Mouse (Mus musculus) kidney, postnatal 0 days (tissue): ENCODE results near the gene Rin2. TPM values are rescaled to one million over a fixed set of nuclear protein-coding genes. Genes with fewer than 3 reads are reported as not detected.
"Not testable (repeated sequence)": the region's sequence is repeated elsewhere in the genome, so short reads cannot be mapped to it uniquely, and the experiment has no call there.

Experiments used
- ATAC-seq: fragments of 200-750 bp; cut with Nextera tagmentation; replicated peaks from 2 replicates; pipeline ENCODE4 v1.8.0; 2017; ENCODE audit warnings: low read depth, moderate number of reproducible peaks, moderate TSS enrichment, moderate library complexity; ENCODE audit not compliant: low FRiP score
- DNase-seq: peaks from one replicate; pipeline ENCODE4 v3.0.0-alpha.2; 2016; ENCODE audit warnings: low spot score
- H3K27ac ChIP-seq: fragments of 300-500 bp; sonication (generic); 2 replicates; pipeline ENCODE4 v1.5.1; 2014; ENCODE audit warnings: mild to moderate bottlenecking
- H3K27me3 ChIP-seq: fragments of 300-500 bp; sonication (generic); 2 replicates; pipeline ENCODE4 v1.6.1; 2014; ENCODE audit warnings: low read length, mixed read lengths; ENCODE audit not compliant: insufficient read depth
- H3K36me3 ChIP-seq: fragments of 300-500 bp; sonication (generic); 2 replicates; pipeline ENCODE4 v1.6.1; 2014; ENCODE audit warnings: low read length, mixed read lengths; ENCODE audit not compliant: insufficient read depth
- H3K4me1 ChIP-seq: fragments of 300-500 bp; sonication (generic); replicated peaks from 2 replicates; pipeline ENCODE4 v1.6.1; 2014; ENCODE audit warnings: antibody characterized with exemption, low read length, mixed read lengths; ENCODE audit not compliant: insufficient read depth
- H3K4me2 ChIP-seq: fragments of 300-500 bp; sonication (generic); 2 replicates; pipeline ENCODE4 v1.6.1; 2014; ENCODE audit warnings: mild to moderate bottlenecking, low read length, moderate library complexity, mixed read lengths
- H3K4me3 ChIP-seq: fragments of 300-500 bp; sonication (generic); replicated peaks from 2 replicates; pipeline ENCODE4 v1.5.1; 2014; ENCODE audit warnings: low read depth, low read length
- H3K9ac ChIP-seq: fragments of 300-500 bp; sonication (generic); 2 replicates; pipeline ENCODE4 v1.6.1; 2014; ENCODE audit warnings: low read depth, low read length
- H3K9me3 ChIP-seq: fragments of 300-500 bp; sonication (generic); replicated peaks from 2 replicates; pipeline ENCODE4 v1.6.1; 2016; ENCODE audit warnings: low read length, inconsistent platforms, mixed read lengths
- CTCF ChIP-seq: IDR thresholded peaks from 2 replicates; pipeline ENCODE4 v1.5.1; 2016; ENCODE audit warnings: antibody characterized with exemption, low read depth, mild to moderate bottlenecking, moderate library complexity
- WGBS: fragments of 180-500 bp; shearing (Covaris S2); extraction: QIAGEN DNeasy Blood & Tissue Kit; methylation state at CpG from one replicate; pipeline ENCODE4 v1.1.7; 2014; 5-methylcytosine and 5-hydroxymethylcytosine counted together
- polyA plus RNA-seq: library from polyadenylated mRNA; unstranded; fragments of >200 nt; fragmentation: Nextera tagmentation; extraction: Ambion mirVana; gene quantifications from 2 replicates; pipeline ENCODE4 v1.2.1, GENCODE M21; 2015

Gene Rin2
- polyA plus RNA-seq, 1 experiment from 2014 or later, result 23.8 TPM

- H3K36me3 ChIP-seq, H3K4me3 ChIP-seq, H3K27ac ChIP-seq, H3K4me2 ChIP-seq, ATAC-seq, H3K4me1 ChIP-seq, H3K9me3 ChIP-seq, H3K27me3 ChIP-seq, H3K9ac ChIP-seq, DNase-seq: not testable (repeated sequence)
- WGBS, result 67% methylated on average over 2 of the region's 2 CpGs
- peak; percentile 43 for TF ChIP-seq CTCF
Measured at GRCm38 (mm10) chr2:145722304-145722703, 47.3 kb downstream of the Rin2 start.

- no peak overlapping the region for H3K9ac ChIP-seq
- H3K27me3 ChIP-seq, result no peaks in the 10 kb centered on the region
- 88% methylated on average over 1 of the region's 1 CpGs for WGBS
- no peaks in the 10 kb centered on the region for H3K4me1 ChIP-seq
- H3K27ac ChIP-seq, result no peak overlapping the region
- H3K9me3 ChIP-seq, result no peaks in the 10 kb centered on the region
- no peak overlapping the region for H3K4me3 ChIP-seq
- no peak for ATAC-seq
- TF ChIP-seq CTCF, result no peak
- H3K4me2 ChIP-seq, result no peak overlapping the region
- no peak for DNase-seq
- H3K36me3 ChIP-seq, result no peaks in the 10 kb centered on the region
Measured at GRCm38 (mm10) chr2:145724288-145724687, 49.3 kb downstream of the Rin2 start.

GRCm38 (mm10) chr2:145729414-145729813 is 54.4 kb downstream of the Rin2 start:
- Histone ChIP-seq H3K4me2 (no peak overlapping the region), H3K4me1 (no peaks in the 10 kb centered on the region), H3K27me3 (no peaks in the 10 kb centered on the region), H3K9ac (no peak overlapping the region), H3K36me3 (no peaks in the 10 kb centered on the region), H3K27ac (no peak overlapping the region), H3K9me3 (no peaks in the 10 kb centered on the region), H3K4me3 (no peak overlapping the region)
- ATAC-seq (no peak), DNase-seq (peak; percentile 34)
- TF ChIP-seq CTCF, result no peak
- WGBS, result 68% methylated on average over 7 of the region's 7 CpGs

DNA sequence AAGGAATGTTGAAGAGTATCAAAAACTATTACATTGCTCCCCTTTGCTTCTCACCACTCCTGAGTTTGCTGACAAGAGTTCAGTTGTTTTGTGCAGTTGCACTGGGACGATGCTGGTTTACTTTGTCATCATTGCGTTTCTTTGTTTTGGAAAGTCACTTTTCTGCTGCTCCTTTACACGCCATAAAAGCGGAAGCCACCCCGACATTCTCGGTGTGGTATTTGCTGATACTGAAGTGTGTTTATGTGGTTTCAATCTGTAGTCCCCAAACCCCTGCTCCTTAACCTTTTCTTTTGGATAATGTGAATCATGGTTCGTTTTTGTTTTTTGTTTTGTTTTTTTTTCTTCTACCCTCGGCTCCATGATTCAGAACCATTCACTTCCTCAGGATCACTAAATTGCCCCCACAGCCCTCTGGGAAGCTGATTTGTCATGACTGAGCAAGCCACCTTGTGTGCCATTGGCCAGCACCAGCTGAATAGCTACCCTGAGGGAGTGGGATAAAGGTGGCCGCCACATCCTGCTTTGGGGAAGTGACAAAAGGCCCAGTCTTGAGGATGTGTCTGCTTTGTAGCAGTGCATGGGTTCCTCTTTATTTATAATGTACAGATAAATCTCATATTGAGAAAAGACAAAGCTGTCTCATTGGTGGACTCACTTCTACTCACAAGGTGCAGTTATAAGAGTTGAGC is 55.3 kb downstream of the Rin2 start:
- H3K4me1 ChIP-seq, result no peaks in the 10 kb centered on the region
- no peak overlapping the region for H3K9ac ChIP-seq
- no peaks in the 10 kb centered on the region for H3K9me3 ChIP-seq
- TF ChIP-seq CTCF, result no peak
- no peaks in the 10 kb centered on the region for H3K36me3 ChIP-seq
- H3K4me3 ChIP-seq, result no peak overlapping the region
- H3K27ac ChIP-seq, result no peak overlapping the region
- H3K4me2 ChIP-seq, result no peak overlapping the region
- no peaks in the 10 kb centered on the region for H3K27me3 ChIP-seq
- DNase-seq (no peak), ATAC-seq (no peak)
- 65% methylated on average over 9 of the region's 9 CpGs for WGBS

DNA sequence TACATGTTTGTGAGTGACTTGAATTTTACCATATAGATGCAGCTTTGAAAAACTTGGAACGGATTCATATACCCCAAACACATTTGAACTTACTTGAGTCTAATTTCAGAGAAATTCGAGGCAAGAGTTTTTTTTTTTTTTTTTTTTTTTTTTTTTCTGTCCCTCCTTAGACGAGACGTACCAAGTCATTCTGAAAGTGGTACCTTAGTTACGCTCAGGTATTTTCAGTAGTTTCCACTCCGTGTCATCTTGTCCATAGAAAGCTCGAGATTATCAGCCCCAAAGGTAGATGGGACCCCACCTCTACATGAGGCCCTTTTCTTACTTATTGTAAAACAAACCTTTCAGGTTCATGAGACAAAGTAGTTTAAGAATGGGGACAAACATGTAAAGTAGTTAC is 55.9 kb downstream of the Rin2 start:
- 92% methylated on average over 7 of the region's 7 CpGs for WGBS
- no peak for DNase-seq
- H3K27ac ChIP-seq, result no peak overlapping the region
- no peak overlapping the region for H3K4me3 ChIP-seq
- ATAC-seq, result no peak
- H3K27me3 ChIP-seq, result no peaks in the 10 kb centered on the region
- no peak for TF ChIP-seq CTCF
- no peak overlapping the region for H3K4me2 ChIP-seq
- no peaks in the 10 kb centered on the region for H3K4me1 ChIP-seq
- H3K9me3 ChIP-seq, result no peaks in the 10 kb centered on the region
- no peaks in the 10 kb centered on the region for H3K36me3 ChIP-seq
- H3K9ac ChIP-seq, result no peak overlapping the region

DNA sequence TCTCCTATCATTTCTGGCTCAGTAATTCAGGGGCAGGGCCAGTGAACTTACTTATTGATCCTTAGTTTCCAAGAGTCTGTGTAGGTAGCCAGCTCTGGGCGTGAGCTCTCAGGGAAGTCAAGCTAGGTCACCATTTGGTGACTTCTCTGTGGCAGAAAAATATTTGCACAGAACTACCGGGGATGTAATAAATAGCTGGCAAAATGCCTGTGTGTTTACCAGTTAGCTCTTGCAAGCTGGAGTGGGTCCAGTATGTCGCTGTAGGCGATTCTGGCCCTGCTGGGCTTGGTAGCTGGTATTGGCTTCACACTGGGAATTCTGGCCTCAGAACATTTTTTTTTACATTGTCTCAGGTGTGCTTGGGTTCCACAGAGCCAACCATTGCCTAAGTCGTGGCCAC is 60.1 kb downstream of the Rin2 start:
- Histone ChIP-seq H3K9me3 (no peaks in the 10 kb centered on the region), H3K4me1 (no peaks in the 10 kb centered on the region), H3K4me2 (no peak overlapping the region), H3K27me3 (no peaks in the 10 kb centered on the region), H3K27ac (no peak overlapping the region), H3K36me3 (no peaks in the 10 kb centered on the region), H3K9ac (no peak overlapping the region), H3K4me3 (no peak overlapping the region)
- 71% methylated on average over 5 of the region's 5 CpGs for WGBS
- ATAC-seq (no peak), DNase-seq (no peak)
- no peak for TF ChIP-seq CTCF

- no peak overlapping the region for H3K4me2 ChIP-seq
- H3K36me3 ChIP-seq, result peaks cover 3% of the 10 kb centered on the region; the same call in 1 of the 2 replicates
- 68% methylated on average over 1 of the region's 1 CpGs for WGBS
- DNase-seq, result no peak
- no peak for TF ChIP-seq CTCF
- H3K4me3 ChIP-seq, result no peak overlapping the region
- H3K27me3 ChIP-seq, result no peaks in the 10 kb centered on the region
- no peaks in the 10 kb centered on the region for H3K4me1 ChIP-seq
- ATAC-seq, result no peak
- H3K9me3 ChIP-seq, result no peaks in the 10 kb centered on the region
- no peak overlapping the region for H3K27ac ChIP-seq
- no peak overlapping the region for H3K9ac ChIP-seq
Measured at GRCm38 (mm10) chr2:145736543-145736942, 61.5 kb downstream of the Rin2 start.
